Mouse (Mus musculus) hindbrain, embryonic 16.5 days (tissue): ENCODE measurements around the gene Epgn. TPM values are rescaled to one million over a fixed set of nuclear protein-coding genes. Genes with fewer than 3 reads are reported as not detected.
A peak's percentile ranks its signal among the peaks of the same experiment; 100 is the strongest.

Experiments
- ATAC-seq: fragments of 200-750 bp; cut with Nextera tagmentation; 2 replicates; pipeline ENCODE4 v1.8.0; 2017; ENCODE audit warnings: moderate TSS enrichment, moderate library complexity
- H3K27ac ChIP-seq: fragments of 300-500 bp; sonication (generic); 2 replicates; pipeline ENCODE4 v1.5.1; 2014; ENCODE audit warnings: low read depth, mild to moderate bottlenecking, control low read depth, low read length, moderate library complexity
- H3K27me3 ChIP-seq: fragments of 300-500 bp; sonication (generic); replicated peaks from 2 replicates; pipeline ENCODE4 v1.6.1; 2014; ENCODE audit warnings: low read length; ENCODE audit not compliant: control insufficient read depth, insufficient read depth
- H3K36me3 ChIP-seq: fragments of 300-500 bp; sonication (generic); 2 replicates; pipeline ENCODE4 v1.6.1; 2014; ENCODE audit warnings: mild to moderate bottlenecking, low read length, moderate library complexity, mixed read lengths; ENCODE audit not compliant: control insufficient read depth, insufficient read depth
- H3K4me1 ChIP-seq: fragments of 300-500 bp; sonication (generic); 2 replicates; pipeline ENCODE4 v1.6.1; 2014; ENCODE audit warnings: low read depth, low read length; ENCODE audit not compliant: control insufficient read depth, insufficient read depth
- H3K4me2 ChIP-seq: fragments of 300-500 bp; sonication (generic); 2 replicates; pipeline ENCODE4 v1.6.1; 2014; ENCODE audit warnings: mild to moderate bottlenecking, low read length, control low read depth, moderate library complexity
- H3K4me3 ChIP-seq: fragments of 300-500 bp; sonication (generic); 2 replicates; pipeline ENCODE4 v1.5.1; 2014; ENCODE audit warnings: mild to moderate bottlenecking, low read length, control low read depth, moderate library complexity
- H3K9ac ChIP-seq: fragments of 300-500 bp; sonication (generic); 2 replicates; pipeline ENCODE4 v1.6.1; 2014; ENCODE audit warnings: low read depth, mild to moderate bottlenecking, control low read depth, low read length, moderate library complexity
- H3K9me3 ChIP-seq: fragments of 300-500 bp; sonication (generic); 2 replicates; pipeline ENCODE4 v1.6.1; 2014; ENCODE audit warnings: mild to moderate bottlenecking, low read length, moderate library complexity; ENCODE audit not compliant: control insufficient read depth
- WGBS: fragments of 180-500 bp; shearing (Covaris S2); extraction: QIAGEN DNeasy Blood & Tissue Kit; methylation state at CpG from one replicate; pipeline ENCODE4 v1.1.7; 2014; 5-methylcytosine and 5-hydroxymethylcytosine counted together
- polyA plus RNA-seq: library from polyadenylated mRNA; unstranded; fragments of >200 nt; fragmentation: Nextera tagmentation; extraction: Ambion mirVana; gene quantifications from 2 replicates; pipeline ENCODE4 v1.2.1, GENCODE M21; 2015

Epgn gene
- polyA plus RNA-seq, 1 experiment from 2014 or later: not detected

- Histone ChIP-seq H3K27me3 (no peaks in the 10 kb centered on the region), H3K4me3 (no peak overlapping the region), H3K27ac (no peak overlapping the region), H3K9ac (no peak overlapping the region), H3K36me3 (no peaks in the 10 kb centered on the region), H3K9me3 (no peaks in the 10 kb centered on the region), H3K4me2 (no peak overlapping the region), H3K4me1 (no peaks in the 10 kb centered on the region)
- WGBS: 89% methylated on average over 2 of the region's 2 CpGs
- no peak for ATAC-seq
Measured at GRCm38 (mm10) chr5:91035341-91035740, 8.1 kb downstream of the Epgn start.

DNA sequence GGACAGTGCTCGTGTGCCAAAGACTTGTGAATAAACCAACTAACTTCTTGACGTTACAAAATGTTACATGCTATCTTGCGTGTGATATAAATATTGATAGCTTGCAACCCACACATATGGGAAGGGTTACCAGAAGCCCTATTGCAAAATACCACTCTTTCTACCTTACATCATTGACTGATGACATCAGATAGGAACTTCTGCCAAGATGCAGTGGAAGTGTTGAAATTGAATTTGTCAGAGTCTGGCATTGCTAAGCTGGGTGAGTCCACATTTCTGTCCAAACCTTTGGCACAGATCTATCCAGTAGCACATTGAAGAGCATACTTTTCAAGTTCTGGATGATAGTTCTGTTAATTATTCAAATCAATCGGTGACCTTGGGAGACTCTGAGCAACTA lies 9.4 kb downstream of the Epgn start:
- no peak overlapping the region for H3K9ac ChIP-seq
- WGBS: 94% methylated on average over 4 of the region's 4 CpGs
- ATAC-seq: no peak

DNA sequence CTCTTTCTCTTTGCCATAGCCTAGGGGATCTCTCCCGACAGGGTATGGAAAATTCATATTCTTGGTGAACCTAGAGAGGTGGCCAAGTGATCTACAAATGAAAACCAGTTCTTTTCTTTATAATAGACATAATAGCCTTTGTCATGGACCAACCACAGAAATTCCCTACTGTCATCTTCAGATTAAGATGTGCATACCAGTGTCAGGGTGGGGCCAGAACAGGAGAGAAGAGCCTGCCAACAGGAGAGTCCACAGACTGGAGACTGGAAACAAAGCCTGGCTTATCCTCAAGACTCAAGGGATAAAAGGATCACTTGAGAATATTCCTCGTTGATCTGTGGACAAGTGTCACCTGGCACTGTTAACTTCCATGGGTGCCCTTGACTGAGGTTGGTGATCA lies 10.5 kb downstream of the Epgn start:
- Histone ChIP-seq H3K27me3 (no peaks in the 10 kb centered on the region), H3K4me3 (no peak overlapping the region), H3K36me3 (no peaks in the 10 kb centered on the region), H3K4me1 (no peaks in the 10 kb centered on the region), H3K9me3 (no peaks in the 10 kb centered on the region), H3K9ac (no peak overlapping the region), H3K4me2 (no peak overlapping the region), H3K27ac (no peak overlapping the region)
- WGBS: 53% methylated on average over 2 of the region's 2 CpGs
- no peak for ATAC-seq

More for the DNA sequence above, 9.4 kb downstream of the Epgn start:
- no peak overlapping the region for H3K27ac ChIP-seq
- H3K4me3 ChIP-seq: no peak overlapping the region
- H3K36me3 ChIP-seq: no peaks in the 10 kb centered on the region
- H3K9me3 ChIP-seq: no peaks in the 10 kb centered on the region
- no peaks in the 10 kb centered on the region for H3K4me1 ChIP-seq
- no peaks in the 10 kb centered on the region for H3K27me3 ChIP-seq
- H3K4me2 ChIP-seq: no peak overlapping the region

DNA sequence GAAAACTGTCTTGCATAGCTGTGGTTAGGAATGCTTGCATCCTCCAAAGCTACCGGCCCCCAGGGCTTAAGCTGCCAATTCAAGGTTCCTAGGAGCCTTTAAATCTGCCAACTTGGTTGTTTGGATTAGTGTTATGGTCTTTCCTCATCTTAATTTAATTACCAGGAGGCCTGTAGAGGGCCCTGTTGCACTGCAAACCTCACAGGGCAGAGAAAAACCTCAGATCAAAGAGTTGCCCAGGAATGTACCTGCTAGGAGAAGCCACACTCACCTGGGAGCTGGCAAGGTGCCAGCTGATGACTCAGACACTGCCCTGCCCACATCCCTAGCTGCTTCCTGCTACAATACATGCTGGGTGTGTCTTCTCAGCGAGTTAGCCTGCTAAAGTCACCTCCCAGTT lies 11.3 kb downstream of the Epgn start:
- 33% methylated on average over 2 of the region's 2 CpGs for WGBS

DNA sequence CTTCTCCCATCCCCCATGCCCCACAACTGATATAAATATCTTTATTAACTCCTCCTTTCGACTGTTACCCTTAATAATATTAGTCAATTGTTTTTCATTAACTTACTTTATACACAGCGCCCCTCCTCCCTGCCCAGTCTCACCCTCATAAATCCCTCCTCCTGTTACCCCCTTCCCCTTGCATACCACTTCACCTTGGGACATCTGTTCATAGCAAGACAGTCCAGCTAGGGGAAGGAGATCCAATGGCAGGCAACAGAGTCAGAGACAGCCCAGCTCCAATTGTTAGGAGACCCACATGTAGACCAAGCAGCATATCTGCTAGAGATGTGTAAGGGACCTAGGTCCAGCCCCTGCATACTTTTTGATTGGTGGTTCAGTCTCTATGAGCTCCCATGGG lies 11.7 kb downstream of the Epgn start:
- ATAC-seq: no peak
- Histone ChIP-seq H3K4me1 (no peaks in the 10 kb centered on the region), H3K36me3 (no peaks in the 10 kb centered on the region), H3K27me3 (no peaks in the 10 kb centered on the region), H3K4me2 (no peak overlapping the region), H3K9ac (no peak overlapping the region), H3K4me3 (no peak overlapping the region), H3K27ac (no peak overlapping the region), H3K9me3 (no peaks in the 10 kb centered on the region)
- 87% methylated on average over 2 of the region's 2 CpGs for WGBS

More for the DNA sequence above, 11.3 kb downstream of the Epgn start:
- Histone ChIP-seq H3K4me3 (no peak overlapping the region), H3K4me1 (no peaks in the 10 kb centered on the region), H3K4me2 (no peak overlapping the region), H3K36me3 (no peaks in the 10 kb centered on the region), H3K9me3 (no peaks in the 10 kb centered on the region), H3K27me3 (no peaks in the 10 kb centered on the region), H3K27ac (no peak overlapping the region), H3K9ac (no peak overlapping the region)
- no peak for ATAC-seq

DNA sequence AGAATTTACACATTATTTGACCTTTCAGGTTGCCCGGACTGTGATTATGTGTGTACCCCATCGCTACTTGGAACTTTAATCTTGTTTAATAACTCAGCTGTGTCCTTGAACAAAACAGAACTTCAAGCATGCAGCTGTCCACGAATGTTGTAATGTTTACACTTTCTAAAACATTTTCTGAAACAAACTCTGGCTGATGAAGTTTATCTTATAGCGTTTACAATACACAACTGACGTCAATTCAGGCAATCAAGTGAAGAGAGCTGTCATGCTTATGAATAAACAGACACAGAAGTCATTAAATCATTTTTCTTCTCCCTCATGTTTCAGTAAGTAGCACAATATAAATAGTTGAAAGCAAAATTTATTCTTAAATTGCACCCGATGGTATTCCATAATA lies 20.7 kb downstream of the Epgn start:
- H3K27me3 ChIP-seq: no peaks in the 10 kb centered on the region
- no peak overlapping the region for H3K4me3 ChIP-seq
- H3K9me3 ChIP-seq: no peaks in the 10 kb centered on the region
- no peaks in the 10 kb centered on the region for H3K4me1 ChIP-seq
- no peak overlapping the region for H3K27ac ChIP-seq
- ATAC-seq: no peak
- H3K9ac ChIP-seq: no peak overlapping the region
- H3K36me3 ChIP-seq: no peaks in the 10 kb centered on the region
- no peak overlapping the region for H3K4me2 ChIP-seq
- WGBS: 84% methylated on average over 6 of the region's 6 CpGs

- Histone ChIP-seq H3K27me3 (no peaks in the 10 kb centered on the region), H3K27ac (no peak overlapping the region), H3K36me3 (no peaks in the 10 kb centered on the region), H3K4me3 (no peak overlapping the region), H3K9ac (no peak overlapping the region), H3K4me1 (no peaks in the 10 kb centered on the region), H3K4me2 (no peak overlapping the region), H3K9me3 (no peaks in the 10 kb centered on the region)
- ATAC-seq: no peak
- 90% methylated on average over 8 of the region's 8 CpGs for WGBS
Measured at GRCm38 (mm10) chr5:91048397-91048796, 21.1 kb downstream of the Epgn start.

GRCm38 (mm10) chr5:91072340-91072739 lies 45.1 kb downstream of the Epgn start:
- Histone ChIP-seq H3K36me3 (no peaks in the 10 kb centered on the region), H3K27me3 (peaks cover 6% of the 10 kb centered on the region), H3K27ac (no peak overlapping the region), H3K4me3 (no peak overlapping the region), H3K9me3 (no peaks in the 10 kb centered on the region), H3K4me1 (peaks cover 4% of the 10 kb centered on the region; the same call in 1 of the 2 replicates), H3K4me2 (no peak overlapping the region), H3K9ac (no peak overlapping the region)
- ATAC-seq: no peak
- WGBS: 79% methylated on average over 4 of the region's 4 CpGs

DNA sequence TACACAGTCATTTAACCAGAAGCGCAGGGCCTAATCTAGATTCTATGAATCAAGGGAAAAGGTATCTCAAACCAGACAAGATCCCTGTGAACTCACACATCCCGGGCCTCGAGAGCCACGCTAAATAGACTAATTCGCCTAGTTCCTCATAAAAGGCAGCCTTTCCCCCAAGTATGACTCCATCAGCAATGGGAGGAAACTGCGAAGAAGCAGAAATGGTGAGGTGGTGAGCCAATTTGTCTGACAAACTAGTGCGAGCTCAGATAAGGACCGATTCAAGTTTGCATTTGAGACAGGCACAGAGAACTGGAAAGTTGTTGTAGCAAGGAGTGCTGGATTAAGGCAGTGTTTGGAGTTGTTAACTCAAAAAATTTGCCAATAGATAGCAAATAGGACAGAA lies 46.4 kb downstream of the Epgn start:
- H3K9ac ChIP-seq: no peak overlapping the region
- no peak overlapping the region for H3K4me3 ChIP-seq
- H3K27me3 ChIP-seq: peaks cover 6% of the 10 kb centered on the region
- no peaks in the 10 kb centered on the region for H3K9me3 ChIP-seq
- no peak overlapping the region for H3K4me2 ChIP-seq
- H3K4me1 ChIP-seq: peaks cover 4% of the 10 kb centered on the region; the same call in 1 of the 2 replicates
- 88% methylated on average over 8 of the region's 8 CpGs for WGBS
- H3K27ac ChIP-seq: no peak overlapping the region
- H3K36me3 ChIP-seq: no peaks in the 10 kb centered on the region
- ATAC-seq: no peak

- ATAC-seq: no peak
- no peak overlapping the region for H3K27ac ChIP-seq
- H3K4me3 ChIP-seq: peak overlapping the region; percentile 36
- H3K9me3 ChIP-seq: no peaks in the 10 kb centered on the region
- H3K9ac ChIP-seq: no peak overlapping the region
- no peaks in the 10 kb centered on the region for H3K36me3 ChIP-seq
- peaks cover 4% of the 10 kb centered on the region; the same call in 1 of the 2 replicates for H3K4me1 ChIP-seq
- peaks cover 6% of the 10 kb centered on the region for H3K27me3 ChIP-seq
- 53% methylated on average over 8 of the region's 8 CpGs for WGBS
- H3K4me2 ChIP-seq: peak overlapping the region; percentile 65
Measured at GRCm38 (mm10) chr5:91074026-91074425, 46.8 kb downstream of the Epgn start.
